Mouse (Mus musculus) CD4-positive, CD25-positive, alpha-beta regulatory T cell, adult 2 months (primary cell): ENCODE measurements around the gene C5ar2.

ENCODE experiments used
- DNase-seq: peaks from one replicate; pipeline ENCODE4 v3.0.0-alpha.2; 2012; ENCODE audit warnings: low read depth, low spot score

C5ar2 gene

GRCm38 (mm10) chr7:16201136-16201535, 42.8 kb downstream of the C5ar2 start:
- DNase-seq = peak; percentile 27

GRCm38 (mm10) chr7:16198540-16198939, 45.4 kb downstream of the C5ar2 start:
- no peak for DNase-seq

GRCm38 (mm10) chr7:16197166-16197565, 46.8 kb downstream of the C5ar2 start:
- no peak for DNase-seq

- no peak for DNase-seq
Measured at GRCm38 (mm10) chr7:16196616-16197015, 47.3 kb downstream of the C5ar2 start.

- peak; percentile 63 for DNase-seq
Measured at GRCm38 (mm10) chr7:16193702-16194101, 50.3 kb downstream of the C5ar2 start.

- DNase-seq = peak; percentile 89
Measured at GRCm38 (mm10) chr7:16192315-16192714, 51.6 kb downstream of the C5ar2 start.

GRCm38 (mm10) chr7:16187494-16187893, 56.5 kb downstream of the C5ar2 start:
- no peak for DNase-seq
